Mouse (Mus musculus): ENCODE results near the gene Efemp2.

- TF ChIP-seq CTCF (IDR thresholded peaks at IDR 0.05; ENCODE audit: control insufficient read depth, insufficient read depth, low read length) (no peak), POLR2A (IDR thresholded peaks at IDR 0.05; ENCODE audit: borderline replicate concordance, control insufficient read depth, low read depth, low read length) (no peak)
Observed at GRCm38 (mm10) chr19:5465037-5465436, 8.7 kb upstream of the Efemp2 start.
